Mouse (Mus musculus) urinary bladder, adult 18-20 months (tissue): ENCODE results near the gene Akr1d1.

Experiments used
- DNase-seq, 2 experiments: peaks; one replicate each; pipeline ENCODE4 v3.0.0; 2022; ENCODE audit warnings: low spot score in 2 of 2, mixed read lengths in 2 of 2

Akr1d1 gene

GRCm38 (mm10) chr6:37617431-37618011, 87.5 kb downstream of the Akr1d1 start:
- DNase-seq: peak in 1 of 2 experiments; percentile 6
